ENCODE assay signal across 8 mouse cellular contexts in the genomic region with DNA sequence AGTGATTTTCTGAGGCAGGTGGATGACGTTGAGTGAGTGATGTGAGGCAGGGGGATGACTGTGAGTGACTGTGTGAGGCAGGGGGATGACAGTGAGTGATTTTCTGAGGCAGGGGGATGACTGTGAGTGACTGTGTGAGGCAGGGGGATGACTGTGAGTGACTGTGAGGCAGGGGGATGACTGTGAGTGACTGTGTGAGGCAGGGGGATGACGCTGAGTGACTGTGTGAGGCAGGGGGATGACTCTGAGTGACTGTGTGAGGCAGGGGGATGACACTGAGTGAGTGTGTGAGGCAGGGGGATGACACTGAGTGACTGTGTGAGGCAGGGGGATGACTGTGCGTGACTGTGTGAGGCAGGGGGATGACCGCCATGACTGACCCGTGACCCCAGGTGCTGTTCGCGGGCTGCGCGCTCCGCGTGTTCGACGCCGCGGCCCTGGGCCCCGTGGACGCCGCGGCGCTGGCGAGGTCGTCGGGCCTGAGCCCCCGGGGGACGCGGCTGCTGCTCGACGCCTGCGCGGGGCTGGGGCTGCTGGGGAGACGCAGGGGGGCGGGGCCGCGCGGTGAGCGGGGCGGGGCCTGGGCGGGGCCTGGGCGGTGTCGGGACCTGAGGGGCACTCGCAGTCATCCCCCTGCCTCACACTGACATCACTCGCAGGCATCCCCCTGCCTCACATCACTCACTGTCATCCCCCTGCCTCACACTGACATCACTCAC. TPM values are rescaled to one million over a fixed set of nuclear protein-coding genes. Genes with fewer than 3 reads are reported as not detected.
DNase-seq lines count a peak whose midpoint lies in the region; ATAC-seq lines count a peak whose summit lies in the region.

No protein-coding gene starts in this region.

- H3K4me3 ChIP-seq in hindbrain, embryonic 11.5 days (ENCODE audit: low read depth, low read length): no peak overlapping the region
- H3K4me3 ChIP-seq in hindbrain, embryonic 10.5 days: no peak overlapping the region
- no peak overlapping the region for H3K4me3 ChIP-seq in forebrain, embryonic 12.5 days (replicated peaks)
- H3K4me3 ChIP-seq in liver, embryonic 13.5 days (replicated peaks): no peak overlapping the region

- ATAC-seq in hindbrain, embryonic 11.5 days (ENCODE audit: low FRiP score): peak; percentile 86
- ATAC-seq in forebrain, embryonic 12.5 days (ENCODE audit: low FRiP score): peak; percentile 80
- ATAC-seq in liver, embryonic 13.5 days (ENCODE audit: low read depth): peak; percentile 73

- 86% methylated on average over 36 of the region's 42 CpGs for WGBS in hindbrain, embryonic 11.5 days
- 80% methylated on average over 42 of the region's 42 CpGs for WGBS in hindbrain, embryonic 10.5 days
- WGBS in forebrain, embryonic 12.5 days: 81% methylated on average over 38 of the region's 42 CpGs
- WGBS in liver, embryonic 13.5 days (ENCODE audit: insufficient replicate concordance): 60% methylated on average over 42 of the region's 42 CpGs

- no peaks in the 10 kb centered on the region for H3K27me3 ChIP-seq in hindbrain, embryonic 11.5 days (ENCODE audit: control insufficient read depth, insufficient read depth, low read length)
- no peaks in the 10 kb centered on the region for H3K27me3 ChIP-seq in hindbrain, embryonic 10.5 days (ENCODE audit: insufficient read depth, poor library complexity, severe bottlenecking)
- no peaks in the 10 kb centered on the region for H3K27me3 ChIP-seq in forebrain, embryonic 12.5 days
- no peaks in the 10 kb centered on the region for H3K27me3 ChIP-seq in liver, embryonic 13.5 days

- H3K36me3 ChIP-seq in hindbrain, embryonic 11.5 days (ENCODE audit: control insufficient read depth, insufficient read depth, low read length): peaks cover 14% of the 10 kb centered on the region; the same call in 1 of the 2 replicates
- peaks cover 51% of the 10 kb centered on the region for H3K36me3 ChIP-seq in hindbrain, embryonic 10.5 days
- H3K36me3 ChIP-seq in forebrain, embryonic 12.5 days (replicated peaks): peaks cover 44% of the 10 kb centered on the region
- H3K36me3 ChIP-seq in liver, embryonic 13.5 days: peaks cover 51% of the 10 kb centered on the region

- no peak for DNase-seq in hindbrain, embryonic 11.5 days (ENCODE audit: low spot score)
- DNase-seq in hindbrain, embryonic 10.5 days (ENCODE audit: low spot score): no peak
- DNase-seq in adipocyte (ENCODE audit: low spot score): peak; percentile 8
- no peak for DNase-seq in liver, embryonic 13.5 days
- DNase-seq in skeletal muscle tissue, adult 2 months (ENCODE audit: low read depth, low spot score): peak; percentile 27
- DNase-seq in left cerebral cortex, adult 11 months (ENCODE audit: low spot score): no peak
- no peak for DNase-seq in urinary bladder, postnatal 36 days (ENCODE audit: low spot score in 2 of 2)

- H3K4me2 ChIP-seq in hindbrain, embryonic 11.5 days (replicated peaks; ENCODE audit: low read depth, low read length): no peak overlapping the region
- H3K4me2 ChIP-seq in forebrain, embryonic 12.5 days: no peak overlapping the region
- no peak overlapping the region for H3K4me2 ChIP-seq in liver, embryonic 13.5 days

- H3K9ac ChIP-seq in hindbrain, embryonic 11.5 days (ENCODE audit: low read depth, low read length): no peak overlapping the region
- no peak overlapping the region for H3K9ac ChIP-seq in forebrain, embryonic 12.5 days
- H3K9ac ChIP-seq in liver, embryonic 13.5 days: no peak overlapping the region

- no peaks in the 10 kb centered on the region for H3K4me1 ChIP-seq in hindbrain, embryonic 11.5 days (replicated peaks; ENCODE audit: control insufficient read depth, insufficient read depth, low read length)
- H3K4me1 ChIP-seq in hindbrain, embryonic 10.5 days (replicated peaks): no peaks in the 10 kb centered on the region
- H3K4me1 ChIP-seq in forebrain, embryonic 12.5 days: no peaks in the 10 kb centered on the region
- no peaks in the 10 kb centered on the region for H3K4me1 ChIP-seq in liver, embryonic 13.5 days (replicated peaks)

- H3K27ac ChIP-seq in hindbrain, embryonic 11.5 days (ENCODE audit: low read depth, low read length): no peak overlapping the region
- no peak overlapping the region for H3K27ac ChIP-seq in hindbrain, embryonic 10.5 days
- H3K27ac ChIP-seq in forebrain, embryonic 12.5 days: no peak overlapping the region
- H3K27ac ChIP-seq in liver, embryonic 13.5 days: no peak overlapping the region

- H3K9me3 ChIP-seq in hindbrain, embryonic 11.5 days (ENCODE audit: control insufficient read depth, low read length): peaks cover 37% of the 10 kb centered on the region
- peaks cover 55% of the 10 kb centered on the region for H3K9me3 ChIP-seq in hindbrain, embryonic 10.5 days
- H3K9me3 ChIP-seq in forebrain, embryonic 12.5 days: peaks cover 52% of the 10 kb centered on the region
- H3K9me3 ChIP-seq in liver, embryonic 13.5 days (replicated peaks): peaks cover 56% of the 10 kb centered on the region

RNA-seq across cellular contexts. Expression of a gene that starts 0.9 kb away (rescaled TPM):
- not detected in 2 replicates for polyA plus RNA-seq in hindbrain, embryonic 11.5 days (2014; fragmentation: Nextera tagmentation; extraction: Ambion mirVana)
- not detected in 2 replicates for polyA plus RNA-seq in hindbrain, embryonic 10.5 days (2016; fragmentation: Nextera tagmentation; extraction: Ambion mirVana)
- not detected in 2 replicates for polyA plus RNA-seq in forebrain, embryonic 12.5 days (2016; fragmentation: Nextera tagmentation; extraction: Ambion mirVana)
- not detected in 2 replicates for polyA plus RNA-seq in liver, embryonic 13.5 days (2015; fragmentation: Nextera tagmentation; extraction: Ambion mirVana)

Comparison
In these comparisons a context has a peak if more than half of its experiments do, and no peak if none do; other contexts are left out.
1. DNase-seq: peak in adipocyte (single experiment) and skeletal muscle tissue, adult 2 months (single experiment); none in hindbrain, embryonic 11.5 days (single experiment), hindbrain, embryonic 10.5 days (single experiment), liver, embryonic 13.5 days (single experiment), left cerebral cortex, adult 11 months (single experiment) and urinary bladder, postnatal 36 days (0 of 2).
2. Peak in every context shown above with its lines, with median percentiles within 50 percentile points of each other: ATAC-seq.